Mouse (Mus musculus) T-helper 2 cell (primary cell): ENCODE data around the gene Tcf7l2.

Experiments used
- in situ Hi-C: fragments of 300-600 bp; cut with MboI, MseI; formaldehyde crosslinking; loops from one replicate; pipeline ENCODE4 v1.15.1; 2025; ENCODE audit warnings: high pct_unique_total_duplicates

Tcf7l2 gene

GRCm38 (mm10) chr19:55855571-55855970 is 114.0 kb downstream of the Tcf7l2 start:
- in situ Hi-C loops: loop anchor here (25.0 kb wide), 1 partner anchor 443 kb away; no protein-coding TSS in a partner anchor

- in situ Hi-C loops: loop anchor here (25.0 kb wide), 1 partner anchor 445 kb away; no protein-coding TSS in a partner anchor
These were observed 115.7 kb downstream of the Tcf7l2 start for GRCm38 (mm10) chr19:55857328-55857727.

DNA sequence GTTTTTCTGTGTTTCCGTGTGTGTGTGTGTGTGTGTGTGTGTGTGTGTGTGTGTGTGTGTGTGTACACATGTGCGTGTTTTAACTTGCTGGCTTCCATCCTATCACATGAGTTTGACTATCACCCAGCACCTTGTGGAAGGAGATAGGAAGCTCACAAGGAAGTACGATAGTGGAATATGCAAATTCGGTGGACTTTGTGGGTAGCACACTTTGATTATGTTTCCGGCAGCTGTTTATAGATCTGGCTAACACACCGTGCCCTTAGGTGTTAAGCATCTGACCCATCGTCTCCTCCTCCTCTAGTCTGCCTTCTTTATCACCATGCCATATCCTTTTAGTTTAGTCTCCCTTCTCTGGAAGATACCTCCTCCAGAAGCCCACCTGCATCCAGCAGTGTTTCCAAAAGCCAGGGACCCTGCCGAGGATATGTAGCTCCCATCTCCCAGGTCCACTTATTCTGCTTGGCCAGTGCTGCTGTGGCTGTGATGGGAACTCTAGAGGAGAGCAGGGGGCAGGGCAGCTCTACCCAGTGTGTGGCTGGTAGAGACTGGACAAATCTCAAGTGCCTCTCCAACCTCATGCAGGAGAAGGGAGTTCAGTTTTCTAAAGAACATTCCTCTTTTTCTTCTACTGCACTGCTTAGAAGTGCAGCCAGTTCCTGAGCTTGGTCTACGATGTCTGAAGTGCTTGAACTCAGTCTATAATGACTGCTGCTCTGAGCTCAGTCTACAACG is 118.6 kb downstream of the Tcf7l2 start:
- in situ Hi-C loops: loop anchor here (25.0 kb wide), 1 partner anchor 448 kb away; no protein-coding TSS in a partner anchor

DNA sequence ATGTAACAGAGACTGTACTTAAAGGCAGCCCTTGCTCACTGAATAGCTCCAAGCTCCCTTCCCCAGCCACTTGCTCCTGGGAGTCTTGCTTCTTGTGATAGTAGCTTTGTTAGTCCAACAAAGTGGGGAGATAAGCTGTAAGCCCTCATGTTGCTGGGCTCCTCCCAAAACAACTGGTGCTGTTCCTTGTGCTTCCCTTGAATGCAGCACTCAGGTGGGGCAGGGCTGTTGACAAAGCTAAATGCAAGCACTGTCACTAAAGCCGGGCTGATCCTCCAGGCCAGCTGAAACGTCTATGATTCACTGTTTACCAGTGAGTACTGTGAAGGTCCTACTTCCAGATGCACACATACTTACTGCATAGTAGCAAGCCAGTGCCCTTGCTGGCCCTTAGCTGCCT is 120.1 kb downstream of the Tcf7l2 start:
- in situ Hi-C loops: loop anchor here (25.0 kb wide), 1 partner anchor 449 kb away; no protein-coding TSS in a partner anchor

DNA sequence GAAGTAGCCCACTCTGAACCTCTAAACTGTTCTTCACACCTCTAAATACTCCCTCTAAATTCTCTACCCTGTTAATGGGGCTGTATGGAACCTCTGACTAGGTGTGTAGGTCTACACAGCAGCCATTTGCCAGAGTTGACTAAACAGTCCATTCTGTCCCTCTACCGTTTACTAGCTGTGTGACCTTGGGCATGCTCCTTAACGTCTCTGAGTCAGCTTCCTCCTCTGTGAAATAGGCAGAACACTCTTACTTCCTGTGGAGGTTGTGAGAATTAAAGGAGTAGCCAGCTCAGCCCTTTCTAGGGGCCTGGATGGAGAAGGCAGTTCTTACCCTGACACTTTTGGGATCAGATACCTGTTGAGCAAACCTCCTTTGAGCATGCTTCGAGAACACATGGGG is 120.9 kb downstream of the Tcf7l2 start:
- in situ Hi-C loops: loop anchor here (25.0 kb wide), 1 partner anchor 450 kb away; no protein-coding TSS in a partner anchor

DNA sequence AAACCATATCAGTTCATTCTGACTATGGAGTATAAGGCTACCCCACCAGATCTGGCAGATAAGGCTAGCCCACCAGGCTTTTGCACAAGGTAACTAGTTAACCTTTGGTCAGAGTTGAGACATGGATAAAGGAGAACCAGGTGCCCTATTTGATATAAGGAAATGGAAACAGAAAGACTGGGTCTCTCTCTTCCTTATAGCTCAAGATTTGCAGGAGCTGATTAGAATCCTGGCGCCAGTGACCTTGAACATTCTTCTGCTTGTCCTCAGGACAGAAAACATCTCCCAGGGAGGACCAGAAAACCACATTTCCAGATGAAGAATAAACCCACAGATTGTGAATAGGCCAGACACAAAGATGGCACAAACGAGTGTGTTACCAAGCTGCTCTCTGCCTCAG is 123.4 kb downstream of the Tcf7l2 start:
- in situ Hi-C loops: loop anchor here (25.0 kb wide), 1 partner anchor 453 kb away; no protein-coding TSS in a partner anchor

- in situ Hi-C loops: loop anchor here (25.0 kb wide), 1 partner anchor 454 kb away; no protein-coding TSS in a partner anchor
These were observed 124.4 kb downstream of the Tcf7l2 start for GRCm38 (mm10) chr19:55865774-55866578.

DNA sequence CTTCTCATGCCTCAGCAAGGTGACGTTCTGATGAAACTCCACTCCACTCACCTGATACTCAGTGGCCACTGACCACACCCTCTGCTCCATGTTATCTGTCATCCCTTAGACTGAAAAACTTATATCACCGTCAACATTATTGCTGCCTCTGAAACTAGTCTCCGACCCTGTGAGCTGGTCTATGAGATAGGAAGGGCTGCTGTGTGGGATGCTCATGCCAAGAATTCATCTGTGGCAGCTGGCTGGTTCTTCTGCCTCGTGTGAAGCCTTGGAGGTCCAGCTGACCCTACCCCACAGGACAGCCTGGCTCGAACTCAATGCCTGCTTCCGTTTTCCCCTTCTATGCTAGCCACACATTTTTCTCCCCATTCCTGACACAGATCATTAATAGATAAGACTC is 125.6 kb downstream of the Tcf7l2 start:
- in situ Hi-C loops: loop anchor here (25.0 kb wide), 1 partner anchor 455 kb away; no protein-coding TSS in a partner anchor

DNA sequence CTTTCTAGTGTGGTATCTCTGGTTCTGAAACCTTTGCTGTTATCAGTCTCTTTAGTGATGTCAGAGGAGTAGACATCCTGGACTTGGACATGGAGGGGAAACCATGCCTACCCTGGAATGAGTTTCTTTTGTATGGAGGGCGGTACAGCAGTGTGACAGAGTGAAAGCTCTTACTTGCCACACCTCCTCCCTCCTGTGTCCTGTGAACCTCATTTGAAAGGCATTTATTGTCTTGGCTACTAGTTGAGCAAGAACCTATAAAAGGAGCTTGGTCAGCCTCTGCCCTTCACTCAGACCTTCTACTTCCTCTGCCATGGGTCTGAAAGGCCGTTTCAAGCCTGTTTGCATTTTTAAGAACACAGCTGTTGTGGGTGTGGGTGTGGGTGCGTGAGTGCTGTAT is 126.3 kb downstream of the Tcf7l2 start:
- in situ Hi-C loops: loop anchor here (25.0 kb wide), 1 partner anchor 456 kb away; no protein-coding TSS in a partner anchor

DNA sequence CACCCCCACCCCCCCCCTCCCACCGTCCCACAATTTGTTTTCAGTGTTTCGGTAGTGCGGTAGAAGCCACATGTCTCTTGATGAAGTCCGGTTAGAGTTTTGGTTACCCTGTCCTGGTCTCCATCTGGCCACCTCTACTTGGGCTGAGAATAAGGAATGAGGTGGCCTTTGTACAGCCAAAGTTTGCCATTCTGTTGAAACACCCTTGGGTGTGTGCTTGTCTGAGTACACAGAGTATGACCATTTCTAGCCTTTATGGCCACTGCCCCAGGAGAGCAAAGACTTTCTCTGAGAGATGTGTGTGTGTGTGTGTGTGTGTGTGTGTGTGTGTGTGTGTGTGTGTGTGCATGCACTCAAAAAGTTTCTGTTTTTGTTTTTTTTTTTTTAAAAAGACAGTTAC is 127.0 kb downstream of the Tcf7l2 start:
- in situ Hi-C loops: loop anchor here (25.0 kb wide), 1 partner anchor 456 kb away; no protein-coding TSS in a partner anchor

GRCm38 (mm10) chr19:55870825-55871224 is 129.2 kb downstream of the Tcf7l2 start:
- in situ Hi-C loops: loop anchor here (25.0 kb wide), 1 partner anchor 459 kb away; no protein-coding TSS in a partner anchor

DNA sequence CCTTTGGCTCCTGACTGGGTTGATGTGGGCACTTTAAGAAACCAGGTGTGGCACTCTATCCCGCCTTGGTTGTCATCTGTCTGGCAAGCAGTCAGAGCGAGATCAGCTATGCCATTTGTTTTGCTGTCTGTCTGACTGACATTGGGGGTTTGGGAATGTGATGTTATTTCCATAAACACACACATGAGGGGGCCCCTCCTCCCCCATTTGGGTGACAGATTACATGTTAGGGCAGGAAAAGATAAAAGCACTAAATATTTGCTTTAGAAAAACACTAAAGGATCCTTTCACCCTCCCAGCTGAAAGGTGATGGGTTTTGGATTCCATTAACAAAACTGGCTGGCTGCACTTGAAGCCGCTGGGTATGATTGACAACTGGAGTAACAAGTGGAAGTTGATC is 129.9 kb downstream of the Tcf7l2 start:
- in situ Hi-C loops: loop anchor here (25.0 kb wide), 1 partner anchor 459 kb away; no protein-coding TSS in a partner anchor

DNA sequence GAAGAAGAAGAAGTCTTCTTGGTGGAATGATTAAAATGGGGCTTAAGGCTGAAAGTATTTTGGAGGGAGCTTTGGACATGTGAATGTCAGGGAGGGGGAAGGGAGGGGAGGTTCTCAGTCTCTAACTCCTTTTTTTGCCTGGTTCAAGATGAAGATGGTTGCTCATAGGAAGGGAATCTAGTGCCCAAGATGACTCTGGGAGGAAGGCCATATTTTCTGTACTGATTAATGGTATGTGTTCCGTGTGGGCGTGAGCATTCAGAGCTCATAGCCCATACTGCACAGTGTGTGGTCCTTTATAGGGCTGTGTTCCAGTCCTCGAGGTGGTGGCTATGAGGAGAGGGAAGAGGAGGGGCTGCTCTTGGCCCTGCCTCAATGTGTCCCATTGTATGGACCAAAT is 131.6 kb downstream of the Tcf7l2 start:
- in situ Hi-C loops: loop anchor here (25.0 kb wide), 1 partner anchor 461 kb away; no protein-coding TSS in a partner anchor

GRCm38 (mm10) chr19:55876501-55876900 is 134.9 kb downstream of the Tcf7l2 start:
- in situ Hi-C loops: no loop called here

DNA sequence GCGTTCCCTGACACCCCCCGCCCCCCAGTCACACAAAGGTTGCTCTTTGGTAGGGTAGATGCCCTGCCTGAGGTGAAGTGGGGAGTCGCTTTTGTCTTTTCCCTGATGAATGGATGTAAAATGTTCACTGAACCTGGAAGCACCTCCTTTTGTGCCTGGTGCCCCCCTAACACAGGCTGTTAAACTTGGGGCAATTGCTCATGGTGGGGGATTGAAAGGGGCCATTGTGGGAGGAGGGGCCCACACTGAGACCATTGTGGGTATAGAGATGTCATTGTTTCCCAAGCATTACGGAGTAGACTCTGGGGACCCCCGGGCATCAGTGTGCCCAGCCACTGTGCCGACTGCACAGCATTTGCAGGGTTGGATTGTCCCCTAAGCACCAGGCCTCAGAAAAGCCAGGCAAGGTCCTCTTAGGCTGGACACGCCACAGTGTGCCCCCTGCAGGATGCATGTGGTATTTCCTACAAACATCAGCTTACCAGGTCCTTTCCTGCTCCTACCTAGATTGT is 135.8 kb downstream of the Tcf7l2 start:
- in situ Hi-C loops: no loop called here

DNA sequence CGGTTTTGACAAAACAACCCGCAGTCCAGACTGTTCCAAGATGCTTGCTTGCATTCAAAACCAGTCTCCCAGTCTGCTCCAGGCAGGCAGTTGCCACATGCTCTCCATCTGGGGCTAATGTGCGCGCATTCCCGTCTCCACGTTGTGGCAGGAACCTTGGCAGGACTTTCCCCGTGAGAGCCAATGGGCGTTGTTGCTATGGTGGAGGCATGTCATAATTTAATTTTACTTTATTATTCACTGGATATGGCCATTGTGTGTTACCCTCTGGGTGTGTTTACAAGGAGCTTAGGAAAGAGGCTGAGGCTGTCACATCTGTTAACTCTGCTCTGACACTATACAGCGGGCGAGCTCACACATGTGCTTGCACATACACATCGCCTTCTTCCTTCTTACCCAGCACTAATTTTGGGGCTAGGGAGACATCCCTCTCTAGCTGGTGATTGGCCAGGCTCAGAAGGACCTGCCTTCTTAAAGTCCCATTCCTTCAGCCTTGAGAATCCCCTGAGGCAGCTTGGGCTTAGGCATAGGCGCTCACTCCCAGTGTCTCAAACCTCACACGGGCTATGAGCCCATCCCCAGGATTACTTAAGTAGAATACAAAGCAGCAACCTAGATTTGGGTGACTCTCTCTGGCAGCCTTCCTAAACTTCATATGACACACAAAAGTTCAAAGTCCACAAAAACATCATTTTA is 139.2 kb downstream of the Tcf7l2 start:
- in situ Hi-C loops: no loop called here

DNA sequence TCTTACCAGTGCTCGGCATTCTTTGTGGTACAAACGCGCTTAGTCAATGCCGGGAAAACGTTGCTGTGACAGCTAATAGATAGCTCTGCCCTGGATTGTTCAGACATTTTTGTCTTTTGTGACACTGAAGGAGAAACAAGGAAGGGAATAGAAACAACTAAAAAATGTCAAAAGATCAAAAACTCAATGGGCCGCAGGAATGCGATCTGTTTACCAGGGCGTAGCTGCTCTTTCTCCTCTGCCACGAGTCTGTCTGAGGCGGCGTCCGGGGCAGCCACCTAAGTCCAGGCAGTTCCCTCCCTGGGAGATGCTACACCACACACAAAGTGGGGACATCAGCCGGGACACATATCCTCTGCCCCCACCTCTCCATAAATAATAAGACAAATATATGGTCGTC is 144.9 kb downstream of the Tcf7l2 start:
- in situ Hi-C loops: no loop called here

DNA sequence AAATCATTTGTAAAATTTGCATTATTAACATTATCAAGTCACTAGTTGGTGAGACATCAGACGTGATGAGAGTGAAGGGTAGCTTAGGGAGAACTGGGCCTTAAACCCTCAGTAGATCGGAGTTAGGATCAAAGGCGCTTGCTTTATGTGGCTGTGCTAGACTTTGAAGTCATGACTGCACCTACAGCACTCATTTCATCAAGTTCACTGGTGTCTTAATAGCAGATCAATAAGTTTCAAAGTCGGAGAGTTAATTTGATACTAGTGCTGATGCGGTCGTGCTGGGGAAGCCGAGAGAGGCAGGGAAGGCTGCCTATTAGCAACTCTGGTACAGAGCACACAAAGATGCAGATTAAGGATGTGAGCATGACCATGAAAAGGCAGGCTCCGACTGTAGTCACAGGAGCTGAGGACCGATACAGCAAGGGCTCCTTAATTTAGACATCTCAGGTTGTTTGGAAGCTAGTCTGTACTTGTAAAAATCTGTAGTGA is 150.1 kb downstream of the Tcf7l2 start:
- in situ Hi-C loops: loop anchor here (10.0 kb wide), 1 partner anchor 557 kb away; no protein-coding TSS in a partner anchor

GRCm38 (mm10) chr19:55893557-55893956 is 151.9 kb downstream of the Tcf7l2 start:
- in situ Hi-C loops: loop anchor here (10.0 kb wide), 1 partner anchor 559 kb away; no protein-coding TSS in a partner anchor

DNA sequence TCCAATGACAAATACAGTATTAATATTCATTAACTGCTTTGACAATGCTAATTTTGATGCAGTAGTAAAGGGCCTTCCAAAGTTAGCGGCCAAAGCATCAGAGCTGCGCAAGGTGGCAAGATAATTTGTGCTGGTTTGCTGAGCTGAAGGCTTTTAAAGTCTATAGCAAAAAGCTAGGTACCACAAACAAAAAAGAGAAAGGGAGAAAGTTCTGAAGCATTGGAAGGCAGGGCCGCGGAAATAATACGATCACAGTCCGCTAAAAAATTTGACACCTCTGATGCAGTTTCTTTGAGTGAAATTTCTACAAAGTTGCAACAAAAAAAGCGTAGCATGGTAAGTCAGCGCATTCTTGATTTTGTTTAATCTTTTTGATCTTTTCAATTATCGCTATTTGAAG is 152.8 kb downstream of the Tcf7l2 start:
- in situ Hi-C loops: loop anchor here (10.0 kb wide), 1 partner anchor 560 kb away; no protein-coding TSS in a partner anchor

- in situ Hi-C loops: loop anchor here (10.0 kb wide), 1 partner anchor 561 kb away; no protein-coding TSS in a partner anchor
These were observed 153.7 kb downstream of the Tcf7l2 start for GRCm38 (mm10) chr19:55895317-55895716.
